Mouse (Mus musculus) macrophage (primary cell): ENCODE data around the gene Cox14. TPM values are rescaled to one million over a fixed set of nuclear protein-coding genes. Genes with fewer than 3 reads are reported as not detected.
"Not testable (repeated sequence)": the region's sequence is repeated elsewhere in the genome, so short reads cannot be mapped to it uniquely, and the experiment has no call there.

Experiments used
- H3K27ac ChIP-seq: fragments of 350-480 bp; formaldehyde crosslinking; 2 replicates; pipeline ENCODE4 v1.9.0; 2021
- H3K36me3 ChIP-seq: fragments of 350-480 bp; formaldehyde crosslinking; 2 replicates; pipeline ENCODE4 v1.9.0; 2021; ENCODE audit errors: inconsistent target
- H3K4me3 ChIP-seq: fragments of 350-480 bp; formaldehyde crosslinking; 2 replicates; pipeline ENCODE4 v1.9.0; 2021; ENCODE audit errors: inconsistent target
- H3K79me2 ChIP-seq: fragments of 350-480 bp; formaldehyde crosslinking; 2 replicates; pipeline ENCODE4 v1.9.0; 2021; ENCODE audit errors: inconsistent target
- WGBS: methylation state at CpG from one replicate; pipeline ENCODE4 v1.1.7; 2026; ENCODE audit warnings: inconsistent platforms; ENCODE audit not compliant: missing documents; 5-methylcytosine and 5-hydroxymethylcytosine counted together
- polyA plus RNA-seq: library from polyadenylated mRNA; stranded (reverse); fragments of 250-400 nt; gene quantifications from 3 replicates; pipeline ENCODE4 v1.2.4, GENCODE M21; 2018; ENCODE audit warnings: inconsistent platforms

Gene Cox14
- polyA plus RNA-seq, 1 experiment from 2014 or later: 18.4 TPM

DNA sequence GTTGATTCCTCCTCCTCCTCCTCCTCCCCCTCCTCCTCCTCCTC lies 47.3 kb downstream of the Cox14 start, which contains the start of gene Cers5:
Gene Cers5 (minus strand): TSS at position 5 of the 44 bp plus-strand sequence.
- not testable (repeated sequence) for H3K36me3 ChIP-seq
- Histone ChIP-seq H3K79me2 (peaks cover 35% of the 10 kb centered on the region), H3K4me3 (peak within 1 kb of the TSS; percentile 67), H3K27ac (peak within 1 kb of the TSS; percentile 62)

DNA sequence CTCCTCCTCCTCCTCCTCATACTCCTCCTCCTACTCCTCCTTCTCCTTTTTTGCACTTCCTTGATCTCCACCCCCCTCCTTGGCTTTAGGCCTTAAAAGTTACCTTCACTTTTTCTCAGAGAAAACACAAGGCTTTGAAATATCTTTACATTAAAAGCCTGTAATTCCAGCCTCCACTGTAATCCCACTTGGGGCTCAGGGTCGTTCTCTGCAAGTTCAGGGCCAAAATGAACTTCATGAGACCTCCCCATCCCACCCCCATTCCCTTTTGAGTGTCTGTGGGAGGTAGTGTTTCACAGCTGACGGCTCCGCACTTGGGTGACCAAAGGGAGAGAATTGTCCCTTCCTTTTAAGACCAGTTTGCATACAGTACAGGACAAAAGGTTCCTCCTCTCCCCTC lies 47.5 kb downstream of the Cox14 start:
- Histone ChIP-seq H3K79me2 (peaks cover 32% of the 10 kb centered on the region), H3K27ac (no peak overlapping the region), H3K36me3 (no peaks in the 10 kb centered on the region), H3K4me3 (no peak overlapping the region)
- WGBS: 55% methylated on average over 3 of the region's 3 CpGs

Other genes with a start within 250 kb of the Cox14 start
- gene Faim2, start 197.5 kb upstream of the Cox14 start, polyA plus RNA-seq: not detected in 3 replicates
- gene Aqp2, start 146.6 kb upstream of the Cox14 start, polyA plus RNA-seq: not detected in 3 replicates
- gene Aqp5, start 134.8 kb upstream of the Cox14 start, polyA plus RNA-seq: not detected in 3 replicates
- not detected in 3 replicates for gene Aqp6, start 124.2 kb upstream of the Cox14 start, polyA plus RNA-seq
- gene Racgap1, start 74.0 kb upstream of the Cox14 start, polyA plus RNA-seq: 9.7 to 21.3 TPM (median 17.1 TPM) in 3 replicates
- gene Asic1, start 55.2 kb upstream of the Cox14 start, polyA plus RNA-seq: 0.13 TPM in 1 of 3 replicates, not detected in the others
- 13.0 to 15.0 TPM (median 14.7 TPM) in 3 replicates for gene Smarcd1, start 23.5 kb upstream of the Cox14 start, polyA plus RNA-seq
- not detected in 3 replicates for gene Gm17349, start 20.1 kb upstream of the Cox14 start, polyA plus RNA-seq
- 1.3 to 1.9 TPM (median 1.5 TPM) in 3 replicates for gene Gpd1, start 8.1 kb upstream of the Cox14 start, polyA plus RNA-seq
- gene Cers5, start 47.3 kb downstream of the Cox14 start, polyA plus RNA-seq: 30.6 to 52.5 TPM (median 40.5 TPM) in 3 replicates
- 43.9 to 108 TPM (median 59.6 TPM) in 3 replicates for gene Lima1, start 149.8 kb downstream of the Cox14 start, polyA plus RNA-seq
- not detected in 3 replicates for gene Fam186a, start 241.4 kb downstream of the Cox14 start, polyA plus RNA-seq
- gene Larp4, start 244.4 kb downstream of the Cox14 start, polyA plus RNA-seq: 26.4 to 45.5 TPM (median 32.7 TPM) in 3 replicates